In genomic region chr8:124617266-124617869, GRCm38 (mm10) we compare ENCODE assay signal across 8 mouse cellular contexts. TPM values are rescaled to one million over a fixed set of nuclear protein-coding genes. Genes with fewer than 3 reads are reported as not detected.
A peak's percentile ranks its signal among the peaks of the same experiment; 100 is the strongest.
DNase-seq lines count a peak whose midpoint lies in the region; ATAC-seq lines count a peak whose summit lies in the region.

No protein-coding gene starts in this region.

- peaks cover 5% of the 10 kb centered on the region for H3K4me1 ChIP-seq in hindbrain, embryonic 16.5 days (ENCODE audit: control insufficient read depth, insufficient read depth, low read depth, low read length)

- H3K27ac ChIP-seq in hindbrain, embryonic 16.5 days (ENCODE audit: low read depth, low read length): peak overlapping the region; percentile 61; the same call in 1 of the 2 replicates

- WGBS in hindbrain, embryonic 16.5 days: 12% methylated on average over 17 of the region's 17 CpGs

- peak overlapping the region; percentile 41 for H3K4me3 ChIP-seq in hindbrain, embryonic 16.5 days (ENCODE audit: low read length)

- H3K4me2 ChIP-seq in hindbrain, embryonic 16.5 days (ENCODE audit: low read length): peak overlapping the region; percentile 74

- H3K27me3 ChIP-seq in hindbrain, embryonic 16.5 days (replicated peaks; ENCODE audit: control insufficient read depth, insufficient read depth, low read length): no peaks in the 10 kb centered on the region

- H3K9me3 ChIP-seq in hindbrain, embryonic 16.5 days (ENCODE audit: control insufficient read depth, low read length): no peaks in the 10 kb centered on the region

- peak; percentile 55 for ATAC-seq in hindbrain, embryonic 16.5 days

- DNase-seq in T-cell, adult 2 months (ENCODE audit: low spot score): peak; percentile 52
- DNase-seq in cerebellum, postnatal 36 days: peak; percentile 87 to 91
- peak; percentile 84 for DNase-seq in gastrocnemius, adult 18-20 months (ENCODE audit: low spot score)
- DNase-seq in left cerebral cortex, adult 11 months (ENCODE audit: low spot score): peak; percentile 77
- peak; percentile 87 for DNase-seq in lung, postnatal 36 days
- DNase-seq in retina, embryonic 14.5 days (ENCODE audit: low spot score): peak; percentile 87
- peak; percentile 77 for DNase-seq in thymus, postnatal 4 days

- no peaks in the 10 kb centered on the region for H3K36me3 ChIP-seq in hindbrain, embryonic 16.5 days (ENCODE audit: control insufficient read depth, insufficient read depth, low read length)

- H3K9ac ChIP-seq in hindbrain, embryonic 16.5 days (ENCODE audit: low read depth, low read length): peak overlapping the region; percentile 65

RNA-seq across cellular contexts. Expression of gene Capn9, which starts 41.5 kb away (rescaled TPM):
- not detected for total RNA-seq in gastrocnemius, adult 18-20 months (2021)
- polyA plus RNA-seq in hindbrain, embryonic 16.5 days (2015; fragmentation: Nextera tagmentation; extraction: Ambion mirVana): 0.15 and 0.34 TPM in 2 replicates

RNA-seq across cellular contexts. Expression of gene 2310022B05Rik, which starts 45.8 kb away (rescaled TPM):
- total RNA-seq in gastrocnemius, adult 18-20 months (2021): 10 to 100 TPM; 10.0 to 15.7 TPM
- polyA plus RNA-seq in hindbrain, embryonic 16.5 days (2015; fragmentation: Nextera tagmentation; extraction: Ambion mirVana): 17.0 and 23.2 TPM in 2 replicates

RNA-seq across cellular contexts. Expression of gene Agt, which starts 47.9 kb away (rescaled TPM):
- total RNA-seq in gastrocnemius, adult 18-20 months (2021): 10 to 100 TPM; 12.5 to 14.3 TPM
- 2.7 and 10.9 TPM in 2 replicates for polyA plus RNA-seq in hindbrain, embryonic 16.5 days (2015; fragmentation: Nextera tagmentation; extraction: Ambion mirVana)

Comparison
In these comparisons a context has a peak if more than half of its experiments do, and no peak if none do; other contexts are left out.
1. Peak in every context shown above with its lines: DNase-seq, ATAC-seq, H3K4me3 ChIP-seq and H3K27ac ChIP-seq.